In genomic region chr3:88296561-88297318, GRCm38 (mm10) we compare ENCODE assay signal across 8 mouse cellular contexts. TPM values are rescaled to one million over a fixed set of nuclear protein-coding genes. Genes with fewer than 3 reads are reported as not detected.
DNase-seq lines count a peak whose midpoint lies in the region; ATAC-seq and TF ChIP-seq lines count a peak whose summit lies in the region.

Gene Tsacc (minus strand): TSS chr3:88296999.
Gene Cct3 (plus strand): TSS chr3:88297116.

- H3K4me2 ChIP-seq in embryonic facial prominence, embryonic 14.5 days (ENCODE audit: low read depth, low read length): peak within 1 kb of the TSS; percentile 74
- peak within 1 kb of the TSS; percentile 94 for H3K4me2 ChIP-seq in limb, embryonic 13.5 days (replicated peaks)
- H3K4me2 ChIP-seq in midbrain, embryonic 16.5 days (ENCODE audit: low read length): peak within 1 kb of the TSS; percentile 68

- peaks cover 36% of the 10 kb centered on the region for H3K36me3 ChIP-seq in embryonic facial prominence, embryonic 14.5 days (ENCODE audit: control insufficient read depth, insufficient read depth, low read length)
- H3K36me3 ChIP-seq in heart, adult 2 months (ENCODE audit: control insufficient read depth, insufficient read depth, low read length): peaks cover 6% of the 10 kb centered on the region
- H3K36me3 ChIP-seq in limb, embryonic 13.5 days: peaks cover 26% of the 10 kb centered on the region
- H3K36me3 ChIP-seq in midbrain, embryonic 16.5 days (ENCODE audit: control insufficient read depth, insufficient read depth, low read length): peaks cover 18% of the 10 kb centered on the region

- peak within 1 kb of the TSS; percentile 92 for H3K27ac ChIP-seq in embryonic facial prominence, embryonic 14.5 days (replicated peaks; ENCODE audit: low read depth, low read length)
- H3K27ac ChIP-seq in heart, adult 2 months: peak within 1 kb of the TSS; percentile 95
- peak within 1 kb of the TSS; percentile 88 for H3K27ac ChIP-seq in limb, embryonic 13.5 days
- H3K27ac ChIP-seq in midbrain, embryonic 16.5 days (ENCODE audit: low read length): peak within 1 kb of the TSS; percentile 95

- no peaks in the 10 kb centered on the region for H3K27me3 ChIP-seq in embryonic facial prominence, embryonic 14.5 days (replicated peaks; ENCODE audit: control insufficient read depth, insufficient read depth, low read length)
- H3K27me3 ChIP-seq in heart, adult 2 months (ENCODE audit: control insufficient read depth, insufficient read depth, low read length): no peaks in the 10 kb centered on the region
- no peaks in the 10 kb centered on the region for H3K27me3 ChIP-seq in limb, embryonic 13.5 days
- no peaks in the 10 kb centered on the region for H3K27me3 ChIP-seq in midbrain, embryonic 16.5 days (ENCODE audit: control insufficient read depth, insufficient read depth, low read depth, low read length)

- TF ChIP-seq POLR2A in heart, adult 2 months (IDR thresholded peaks at IDR 0.05; ENCODE audit: insufficient read depth, low read depth, low read length): peak; percentile 77

- H3K9ac ChIP-seq in embryonic facial prominence, embryonic 14.5 days (ENCODE audit: low read depth, low read length): peak within 1 kb of the TSS; percentile 84
- peak within 1 kb of the TSS; percentile 80 for H3K9ac ChIP-seq in heart, adult 2 months (ENCODE audit: low read depth, low read length)
- peak within 1 kb of the TSS; percentile 89 for H3K9ac ChIP-seq in limb, embryonic 13.5 days
- peak within 1 kb of the TSS; percentile 89 for H3K9ac ChIP-seq in midbrain, embryonic 16.5 days (ENCODE audit: low read depth, low read length)

- peaks cover 8% of the 10 kb centered on the region for H3K4me1 ChIP-seq in embryonic facial prominence, embryonic 14.5 days (ENCODE audit: control insufficient read depth, insufficient read depth, low read length)
- H3K4me1 ChIP-seq in heart, adult 2 months (ENCODE audit: control insufficient read depth, insufficient read depth, low read length): peaks cover 3% of the 10 kb centered on the region
- H3K4me1 ChIP-seq in limb, embryonic 13.5 days: peaks cover 17% of the 10 kb centered on the region
- peaks cover 15% of the 10 kb centered on the region for H3K4me1 ChIP-seq in midbrain, embryonic 16.5 days (ENCODE audit: control insufficient read depth, insufficient read depth, low read length)

- peak; percentile 47 for TF ChIP-seq CTCF in heart, adult 2 months (IDR thresholded peaks at IDR 0.05)

- DNase-seq in 3T3-L1 (ENCODE audit: low read depth, low spot score): peak; percentile 100
- peak; percentile 77 to 91 for DNase-seq in adrenal gland, postnatal 4 days (ENCODE audit: low spot score in 2 of 2)
- peak; percentile 99 for DNase-seq in embryonic facial prominence, embryonic 14.5 days (ENCODE audit: low spot score)
- peak; percentile 93 to 98 for DNase-seq in heart, adult 2 months
- peak; percentile 97 to 98 for DNase-seq in kidney, adult 8-10 months
- DNase-seq in spleen, postnatal 10 days (ENCODE audit: low spot score in 2 of 2): peak; percentile 89 to 95

- WGBS in embryonic facial prominence, embryonic 14.5 days: under 1% methylated on average over 44 of the region's 44 CpGs
- WGBS in heart, adult 2 months: under 1% methylated on average over 44 of the region's 44 CpGs
- WGBS in limb, embryonic 13.5 days: under 1% methylated on average over 44 of the region's 44 CpGs
- under 1% methylated on average over 44 of the region's 44 CpGs for WGBS in midbrain, embryonic 16.5 days

- H3K79me2 ChIP-seq in heart, adult 2 months (replicated peaks; ENCODE audit: control insufficient read depth, insufficient read depth, low read length): no peaks in the 10 kb centered on the region; the same call in 1 of the 2 replicates

- no peaks in the 10 kb centered on the region for H3K9me3 ChIP-seq in embryonic facial prominence, embryonic 14.5 days (ENCODE audit: control insufficient read depth, low read length)
- no peaks in the 10 kb centered on the region for H3K9me3 ChIP-seq in limb, embryonic 13.5 days
- H3K9me3 ChIP-seq in midbrain, embryonic 16.5 days (replicated peaks; ENCODE audit: control insufficient read depth, low read length, poor library complexity, severe bottlenecking): no peaks in the 10 kb centered on the region

- intact Hi-C loops in heart, adult 2 months (cut with DNase I): loop anchor here (5.0 kb wide), 1 partner anchor 41 kb away; the partner anchor contains the start of genes Smg5 and Tmem79

- peak; percentile 100 for ATAC-seq in embryonic facial prominence, embryonic 14.5 days (ENCODE audit: low read depth)
- peak; percentile 99 for ATAC-seq in limb, embryonic 13.5 days (ENCODE audit: low FRiP score, low read depth)
- ATAC-seq in midbrain, embryonic 16.5 days: peak; percentile 99

- H3K4me3 ChIP-seq in embryonic facial prominence, embryonic 14.5 days (ENCODE audit: low read depth, low read length): peak within 1 kb of the TSS; percentile 76
- H3K4me3 ChIP-seq in heart, adult 2 months: peak within 1 kb of the TSS; percentile 89
- peak within 1 kb of the TSS; percentile 80 for H3K4me3 ChIP-seq in limb, embryonic 13.5 days
- peak within 1 kb of the TSS; percentile 86 for H3K4me3 ChIP-seq in midbrain, embryonic 16.5 days (ENCODE audit: low read depth, low read length)

- peak; percentile 42; the same call in 1 of the 2 replicates for TF ChIP-seq EP300 in heart, adult 2 months (IDR thresholded peaks at IDR 0.05; ENCODE audit: insufficient read depth, low read depth, low read length)

RNA-seq across cellular contexts. Expression of gene Tsacc, which starts in this region (rescaled TPM):
- 10 to 100 TPM in 1 of 2 experiments, 1 to 10 TPM in 1; 8.0 to 11.0 TPM for total RNA-seq in adrenal gland, postnatal 4 days (2021)
- 9.8 and 11.1 TPM in 2 replicates for polyA plus RNA-seq in embryonic facial prominence, embryonic 14.5 days (2014; fragmentation: Nextera tagmentation; extraction: Ambion mirVana)
- total RNA-seq in heart, adult 2 months (2021): 1 to 10 TPM; 5.1 to 8.6 TPM
- 4.8 and 8.7 TPM in 2 replicates for polyA plus RNA-seq in heart, adult 2 months (2012; rRNA removed)
- 12.8 and 15.5 TPM in 2 replicates for polyA plus RNA-seq in limb, embryonic 13.5 days (2015; fragmentation: Nextera tagmentation; extraction: Ambion mirVana)
- 7.3 and 7.5 TPM in 2 replicates for polyA plus RNA-seq in midbrain, embryonic 16.5 days (2015; fragmentation: Nextera tagmentation; extraction: Ambion mirVana)

RNA-seq across cellular contexts. Expression of gene Cct3, which starts in this region (rescaled TPM):
- total RNA-seq in adrenal gland, postnatal 4 days (2021): 100 to 1,000 TPM; 272 to 299 TPM
- 492 and 493 TPM in 2 replicates for polyA plus RNA-seq in embryonic facial prominence, embryonic 14.5 days (2014; fragmentation: Nextera tagmentation; extraction: Ambion mirVana)
- 100 to 1,000 TPM; 169 to 172 TPM for total RNA-seq in heart, adult 2 months (2021)
- 124 and 183 TPM in 2 replicates for polyA plus RNA-seq in heart, adult 2 months (2012; rRNA removed)
- 557 and 573 TPM in 2 replicates for polyA plus RNA-seq in limb, embryonic 13.5 days (2015; fragmentation: Nextera tagmentation; extraction: Ambion mirVana)
- polyA plus RNA-seq in midbrain, embryonic 16.5 days (2015; fragmentation: Nextera tagmentation; extraction: Ambion mirVana): 419 and 444 TPM in 2 replicates

Comparison
In these comparisons a context has a peak if more than half of its experiments do, and no peak if none do; other contexts are left out.
1. Peak in every context shown above with its lines: DNase-seq, ATAC-seq, H3K4me3 ChIP-seq and H3K27ac ChIP-seq.